Mouse (Mus musculus) CH12.LX (cell line): ENCODE measurements around the gene Tradd. TPM values are rescaled to one million over a fixed set of nuclear protein-coding genes. Genes with fewer than 3 reads are reported as not detected.

ENCODE experiments used
- DNase-seq: peaks from one replicate; pipeline ENCODE4 v3.0.0-alpha.2; 2013; ENCODE audit errors: extremely low read depth
- H3K27ac ChIP-seq: 2 replicates; pipeline ENCODE4 v1.5.1; 2012; ENCODE audit warnings: low read depth, mild to moderate bottlenecking, control low read depth, moderate library complexity; ENCODE audit not compliant: insufficient read depth
- H3K27me3 ChIP-seq: replicated peaks from 2 replicates; pipeline ENCODE3; 2012; ENCODE audit warnings: inconsistent platforms
- H3K36me3 ChIP-seq, 2 experiments: replicated peaks in 1 of 2; 2 replicates each; pipeline versions ENCODE3 to v1.6.1; 2012; ENCODE audit warnings: inconsistent platforms in 1 of 2, low read length in 1 of 2, mild to moderate bottlenecking in 1 of 2, mixed read lengths in 1 of 2, moderate library complexity in 1 of 2; ENCODE audit not compliant: control insufficient read depth in 1 of 2, insufficient read depth in 1 of 2
- H3K4me1 ChIP-seq, 2 experiments: 2 replicates each; pipeline ENCODE4 v1.6.1; 2012; ENCODE audit warnings: inconsistent platforms in 1 of 2, moderate library complexity in 1 of 2; ENCODE audit not compliant: insufficient read depth in 2 of 2, control insufficient read depth in 1 of 2
- H3K4me2 ChIP-seq: 2 replicates; pipeline ENCODE4 v1.6.1; 2012; ENCODE audit warnings: low read depth, mild to moderate bottlenecking, control low read depth; ENCODE audit not compliant: poor library complexity, insufficient read depth, severe bottlenecking
- H3K4me3 ChIP-seq, 3 experiments: fragments of 150-350 bp in 1 of 3; sonication (generic) in 1 of 3; replicated peaks in 1 of 3; 2 replicates each; pipeline versions ENCODE3 to v1.5.1; 2011 to 2012; ENCODE audit warnings: low read depth in 2 of 3, low read length in 2 of 3, mild to moderate bottlenecking in 2 of 3, moderate library complexity in 2 of 3, control low read depth in 1 of 3, improper control_type of control experiment in 1 of 3, inconsistent platforms in 1 of 3, mixed read lengths in 1 of 3; ENCODE audit not compliant: poor library complexity in 1 of 3
- H3K79me2 ChIP-seq: replicated peaks from 2 replicates; pipeline ENCODE4 v1.6.1; 2012; ENCODE audit warnings: mild to moderate bottlenecking, moderate library complexity; ENCODE audit not compliant: control insufficient read depth, poor library complexity, insufficient read depth, severe bottlenecking; ENCODE audit errors: extremely low read depth
- H3K9ac ChIP-seq: 2 replicates; pipeline ENCODE4 v1.6.1; 2012; ENCODE audit warnings: low read depth, mild to moderate bottlenecking, control low read depth, moderate library complexity; ENCODE audit not compliant: insufficient read depth
- H3K9me3 ChIP-seq: replicated peaks from 2 replicates; pipeline ENCODE3; 2012; ENCODE audit warnings: low read length, inconsistent platforms, mixed read lengths
- BHLHE40 ChIP-seq: IDR thresholded peaks from 2 replicates; pipeline ENCODE4 v1.6.1; 2011; ENCODE audit warnings: mild to moderate bottlenecking, low read depth, low read length, improper control_type of control experiment
- CTCF ChIP-seq, 2 experiments: IDR thresholded peaks in 1 of 2; conservative IDR thresholded peaks in 1 of 2; 2 replicates each; pipeline ENCODE4 v1.5.1; 2011 to 2012; ENCODE audit warnings: low read depth in 2 of 2, low read length in 2 of 2, improper control_type of control experiment in 1 of 2, inconsistent platforms in 1 of 2, mild to moderate bottlenecking in 1 of 2, moderate library complexity in 1 of 2
- ELF1 ChIP-seq: IDR thresholded peaks from 2 replicates; pipeline ENCODE4 v1.6.1; 2014; ENCODE audit warnings: low read depth, mild to moderate bottlenecking, inconsistent platforms, low read length, improper control_type of control experiment
- EP300 ChIP-seq: IDR thresholded peaks from 2 replicates; pipeline ENCODE4 v1.6.1; 2011; ENCODE audit warnings: low read length, improper control_type of control experiment
- GABPA ChIP-seq: IDR thresholded peaks from 2 replicates; pipeline ENCODE4 v1.6.1; 2012; ENCODE audit warnings: low read depth, low read length, improper control_type of control experiment, inconsistent platforms; ENCODE audit not compliant: insufficient replicate concordance
- HCFC1 ChIP-seq: IDR thresholded peaks from 2 replicates; pipeline ENCODE4 v1.6.1; 2012; ENCODE audit warnings: low read depth, mild to moderate bottlenecking, inconsistent platforms, low read length, improper control_type of control experiment
- JUND ChIP-seq: conservative IDR thresholded peaks from 2 replicates; pipeline ENCODE4 v1.6.1; 2011; ENCODE audit warnings: low read depth, low read length, improper control_type of control experiment
- MAX ChIP-seq: IDR thresholded peaks from 2 replicates; pipeline ENCODE4 v1.6.1; 2011; ENCODE audit warnings: low read length, improper control_type of control experiment
- MYC ChIP-seq: IDR thresholded peaks from 2 replicates; pipeline ENCODE4 v1.6.1; 2011; ENCODE audit warnings: low read depth, mild to moderate bottlenecking, improper control_type of control experiment, low read length
- TCF12 ChIP-seq: IDR thresholded peaks from 2 replicates; pipeline ENCODE4 v1.6.1; 2014; ENCODE audit warnings: low read depth, mild to moderate bottlenecking, inconsistent platforms, low read length, improper control_type of control experiment
- UBTF ChIP-seq: IDR thresholded peaks from 2 replicates; pipeline ENCODE4 v1.6.1; 2012; ENCODE audit warnings: low read depth, mild to moderate bottlenecking, inconsistent platforms, low read length, improper control_type of control experiment, moderate library complexity
- ZC3H11A ChIP-seq: IDR thresholded peaks from 2 replicates; pipeline ENCODE4 v1.6.1; 2012; ENCODE audit warnings: low read depth, mild to moderate bottlenecking, inconsistent platforms, low read length, improper control_type of control experiment
- ZMIZ1 ChIP-seq: IDR thresholded peaks from 2 replicates; pipeline ENCODE4 v1.6.1; 2012; ENCODE audit warnings: low read depth, mild to moderate bottlenecking, inconsistent platforms, low read length, improper control_type of control experiment
- dilution Hi-C: fragments of 300-500 bp; cut with MboI; formaldehyde crosslinking; loops from 2 replicates; pipeline ENCODE4 v1.14.3; 2020; ENCODE audit warnings: low sequenced_read_pairs; ENCODE audit not compliant: extremely low pct_unique_long_range_greater_than_20kb, extremely low pct_ligation_motif_present
- in situ Hi-C: fragments of 300-500 bp; cut with MboI; formaldehyde crosslinking; loops from 3 replicates; pipeline ENCODE4 v1.14.3; 2019; ENCODE audit warnings: low sequenced_read_pairs, low pct_ligation_motif_present, low pct_unique_long_range_greater_than_20kb, mixed read lengths
- polyA plus RNA-seq: library from polyadenylated mRNA; unstranded; fragments of >175 nt; gene quantifications from 2 replicates; pipeline ENCODE4 v1.2.1, GENCODE M21; 2012; ENCODE audit warnings: low read depth; ENCODE audit not compliant: insufficient read length
- total RNA-seq, 2 experiments: library from RNA; depleted of rRNA; stranded (reverse); fragments of 300-350 nt in 1 of 2; fragments of >200 nt in 1 of 2; gene quantifications; 2 replicates each; pipeline ENCODE4 v1.2.3; 2012 to 2014

The Tradd gene
- total and polyA plus RNA-seq, 3 experiments, result 18.6 to 30.8 (median 20.4) TPM

DNA sequence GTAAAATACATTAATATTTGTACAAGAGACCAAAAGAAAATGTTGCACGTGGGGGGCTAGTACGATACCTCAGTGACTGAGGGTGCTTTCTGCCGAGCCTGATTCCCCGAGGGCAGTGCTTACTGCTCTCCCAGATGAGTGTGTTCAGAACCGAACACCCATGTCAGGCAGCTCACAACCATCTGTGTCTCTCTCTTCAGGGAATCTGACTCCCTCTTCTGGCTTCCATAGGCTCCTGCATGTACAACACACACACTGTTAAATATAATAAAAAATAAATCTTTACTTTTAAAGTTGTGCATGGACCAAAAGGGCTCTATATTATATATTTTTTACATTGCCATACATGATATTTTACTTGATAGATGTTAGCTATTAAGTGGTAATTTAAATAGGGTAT is 50.3 kb downstream of the Tradd start:
- peaks cover 9 to 57% of the 10 kb centered on the region in 2 experiments for H3K36me3 ChIP-seq
- dilution Hi-C loops, result no loop called here
- no peak for DNase-seq

DNA sequence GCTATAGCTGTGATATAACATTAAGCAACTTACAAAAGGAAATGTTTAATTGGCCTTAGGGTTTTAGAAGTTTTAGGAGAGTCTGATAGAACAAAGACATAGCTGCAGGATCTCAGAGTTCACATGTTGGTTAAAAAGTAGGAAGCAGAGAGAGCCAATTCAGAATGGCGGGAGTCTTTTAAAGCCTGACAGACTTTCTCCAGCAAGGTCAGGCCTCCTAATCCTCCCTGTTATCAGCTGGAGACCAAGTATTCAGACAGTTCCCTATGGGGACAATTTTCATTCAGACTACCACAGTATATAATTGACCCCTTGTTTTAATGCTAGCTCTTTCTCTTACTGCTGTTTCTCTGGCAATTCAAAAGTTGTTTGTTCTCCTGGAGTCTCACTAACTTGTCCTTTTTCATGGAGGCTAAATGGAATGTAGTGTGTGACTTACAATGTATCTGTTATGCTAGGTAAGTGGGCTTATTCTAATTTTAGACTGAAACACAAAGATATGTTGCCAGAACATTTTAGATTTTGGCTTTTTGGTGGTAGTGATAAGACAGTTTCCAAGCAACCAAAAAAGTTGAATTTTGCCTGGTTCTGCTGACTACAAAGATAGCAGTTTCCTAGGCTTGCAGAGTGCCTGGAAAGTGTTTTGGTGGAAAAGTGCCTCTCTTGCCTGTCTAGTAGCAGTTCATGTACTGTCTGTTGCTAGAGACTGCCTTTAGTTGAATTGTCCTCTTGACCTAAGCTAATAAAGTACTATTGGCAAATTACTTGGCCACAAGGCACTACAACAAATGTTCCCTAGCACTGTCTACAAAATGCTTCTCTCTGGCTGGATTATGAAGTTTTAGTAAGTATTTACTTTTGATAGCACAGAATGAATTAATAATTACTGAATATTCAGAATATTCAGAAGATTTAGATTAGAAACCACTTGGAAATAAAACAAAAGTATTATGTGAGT is 55.0 kb downstream of the Tradd start:
- no peaks in the 10 kb centered on the region for H3K9me3 ChIP-seq
- H3K4me2 ChIP-seq, result no peak overlapping the region
- no peak overlapping the region for H3K27ac ChIP-seq
- DNase-seq, result no peak
- H3K4me3 ChIP-seq, result no peak overlapping the region
- dilution Hi-C loops, result no loop called here
- TF ChIP-seq GABPA (no peak), JUND (no peak), MAX (no peak), BHLHE40 (no peak), ZC3H11A (no peak), EP300 (no peak), MYC (no peak), TCF12 (no peak), HCFC1 (no peak), ZMIZ1 (no peak), UBTF (no peak)
- TF ChIP-seq, all 38 proteins: peak for 0
- Histone ChIP-seq H3K36me3 (peaks cover 13 to 65% of the 10 kb centered on the region in 2 experiments), H3K79me2 (no peaks in the 10 kb centered on the region), H3K4me1 (no peaks in the 10 kb centered on the region), H3K9ac (no peak overlapping the region), H3K27me3 (no peaks in the 10 kb centered on the region)
- in situ Hi-C loops, result no loop called here

More for the DNA sequence above, 50.3 kb downstream of the Tradd start:
- Histone ChIP-seq H3K27ac (no peak overlapping the region), H3K4me1 (no peaks in the 10 kb centered on the region), H3K9ac (no peak overlapping the region), H3K79me2 (no peaks in the 10 kb centered on the region), H3K27me3 (no peaks in the 10 kb centered on the region), H3K4me2 (no peak overlapping the region), H3K9me3 (no peaks in the 10 kb centered on the region), H3K4me3 (no peak overlapping the region)
- in situ Hi-C loops, result no loop called here
- peak in 1 of 2 experiments; percentile 44; a peak in 2 of 4 replicates for TF ChIP-seq CTCF (conservative IDR thresholded peaks at IDR 0.05 in 1 of 2, IDR thresholded peaks at IDR 0.05 in 1 of 2; ENCODE audit: low read depth in 2 of 2, low read length in 2 of 2)
- no peak for TF ChIP-seq ELF1

Other genes starting within 250 kb of the Tradd start
Only the 20 nearest of the 22 such genes appear.
- not detected in 2 replicates for gene Ces3b, start 180.9 kb downstream of the Tradd start, total RNA-seq (2012; rRNA removed)
- not detected in 2 replicates for gene Ces3b, start 180.9 kb downstream of the Tradd start, total RNA-seq (2014; rRNA removed)
- not detected in 2 replicates for gene Ces3b, start 180.9 kb downstream of the Tradd start, polyA plus RNA-seq
- not detected in 2 replicates for gene Ces4a, start 132.8 kb downstream of the Tradd start, total RNA-seq (2012; rRNA removed)
- not detected in 2 replicates for gene Ces4a, start 132.8 kb downstream of the Tradd start, total RNA-seq (2014; rRNA removed)
- gene Ces4a, start 132.8 kb downstream of the Tradd start, polyA plus RNA-seq, result not detected in 2 replicates
- gene Cbfb, start 93.9 kb downstream of the Tradd start, total RNA-seq (2012; rRNA removed), result 49.7 and 70.2 TPM in 2 replicates
- gene Cbfb, start 93.9 kb downstream of the Tradd start, total RNA-seq (2014; rRNA removed), result 170 and 203 TPM in 2 replicates
- 87.9 and 97.7 TPM in 2 replicates for gene Cbfb, start 93.9 kb downstream of the Tradd start, polyA plus RNA-seq
- 10.7 and 11.9 TPM in 2 replicates for gene D230025D16Rik, start 39.5 kb downstream of the Tradd start, total RNA-seq (2012; rRNA removed)
- 19.2 and 21.5 TPM in 2 replicates for gene D230025D16Rik, start 39.5 kb downstream of the Tradd start, total RNA-seq (2014; rRNA removed)
- 13.5 and 14.0 TPM in 2 replicates for gene D230025D16Rik, start 39.5 kb downstream of the Tradd start, polyA plus RNA-seq
- gene B3gnt9, start 9.5 kb downstream of the Tradd start, total RNA-seq (2012; rRNA removed), result 4.0 and 4.1 TPM in 2 replicates
- gene B3gnt9, start 9.5 kb downstream of the Tradd start, total RNA-seq (2014; rRNA removed), result 0.66 and 0.78 TPM in 2 replicates
- 0.57 and 0.91 TPM in 2 replicates for gene B3gnt9, start 9.5 kb downstream of the Tradd start, polyA plus RNA-seq
- gene Fbxl8, start within 50 bp of the Tradd start, total RNA-seq (2012; rRNA removed), result 8.6 and 10.5 TPM in 2 replicates
- 4.6 and 5.2 TPM in 2 replicates for gene Fbxl8, start within 50 bp of the Tradd start, total RNA-seq (2014; rRNA removed)
- 5.4 and 5.9 TPM in 2 replicates for gene Fbxl8, start within 50 bp of the Tradd start, polyA plus RNA-seq
- gene Hsf4, start 5.2 kb upstream of the Tradd start, total RNA-seq (2012; rRNA removed), result 0.08 TPM in 1 of 2 replicates, not detected in the other
- gene Hsf4, start 5.2 kb upstream of the Tradd start, total RNA-seq (2014; rRNA removed), result not detected in 2 replicates
- gene Hsf4, start 5.2 kb upstream of the Tradd start, polyA plus RNA-seq, result not detected in 2 replicates
- 0.34 and 0.42 TPM in 2 replicates for gene Nol3, start 11.5 kb upstream of the Tradd start, total RNA-seq (2012; rRNA removed)
- not detected in 2 replicates for gene Nol3, start 11.5 kb upstream of the Tradd start, total RNA-seq (2014; rRNA removed)
- gene Nol3, start 11.5 kb upstream of the Tradd start, polyA plus RNA-seq, result 0.31 TPM in 1 of 2 replicates, not detected in the other
- 4.7 and 4.8 TPM in 2 replicates for gene 4931428F04Rik, start 25.3 kb upstream of the Tradd start, total RNA-seq (2012; rRNA removed)
- 2.2 and 2.7 TPM in 2 replicates for gene 4931428F04Rik, start 25.3 kb upstream of the Tradd start, total RNA-seq (2014; rRNA removed)
- gene 4931428F04Rik, start 25.3 kb upstream of the Tradd start, polyA plus RNA-seq, result 9.1 and 9.4 TPM in 2 replicates
- gene Exoc3l, start 31.5 kb upstream of the Tradd start, total RNA-seq (2012; rRNA removed), result 10.9 and 12.5 TPM in 2 replicates
- 3.9 and 4.4 TPM in 2 replicates for gene Exoc3l, start 31.5 kb upstream of the Tradd start, total RNA-seq (2014; rRNA removed)
- gene Exoc3l, start 31.5 kb upstream of the Tradd start, polyA plus RNA-seq, result 6.3 and 7.5 TPM in 2 replicates
- gene E2f4, start 33.1 kb upstream of the Tradd start, total RNA-seq (2012; rRNA removed), result 51.0 and 62.4 TPM in 2 replicates
- 34.1 and 39.9 TPM in 2 replicates for gene E2f4, start 33.1 kb upstream of the Tradd start, total RNA-seq (2014; rRNA removed)
- gene E2f4, start 33.1 kb upstream of the Tradd start, polyA plus RNA-seq, result 165 and 198 TPM in 2 replicates
- gene Elmo3, start 41.0 kb upstream of the Tradd start, total RNA-seq (2012; rRNA removed), result 1.4 and 1.6 TPM in 2 replicates
- 0.72 and 0.77 TPM in 2 replicates for gene Elmo3, start 41.0 kb upstream of the Tradd start, total RNA-seq (2014; rRNA removed)
- gene Elmo3, start 41.0 kb upstream of the Tradd start, polyA plus RNA-seq, result 1.3 and 2.4 TPM in 2 replicates
- gene Lrrc29, start 61.7 kb upstream of the Tradd start, total RNA-seq (2012; rRNA removed), result 1.7 and 1.8 TPM in 2 replicates
- gene Lrrc29, start 61.7 kb upstream of the Tradd start, total RNA-seq (2014; rRNA removed), result 0.73 and 1.4 TPM in 2 replicates
- gene Lrrc29, start 61.7 kb upstream of the Tradd start, polyA plus RNA-seq, result 1.4 and 1.8 TPM in 2 replicates
- 88.1 and 113 TPM in 2 replicates for gene Tmem208, start 61.7 kb upstream of the Tradd start, total RNA-seq (2012; rRNA removed)
- 133 and 135 TPM in 2 replicates for gene Tmem208, start 61.7 kb upstream of the Tradd start, total RNA-seq (2014; rRNA removed)
- gene Tmem208, start 61.7 kb upstream of the Tradd start, polyA plus RNA-seq, result 76.2 and 99.9 TPM in 2 replicates
- 3.1 and 3.5 TPM in 2 replicates for gene Fhod1, start 83.3 kb upstream of the Tradd start, total RNA-seq (2012; rRNA removed)
- gene Fhod1, start 83.3 kb upstream of the Tradd start, total RNA-seq (2014; rRNA removed), result 0.81 and 1.8 TPM in 2 replicates
- 7.4 and 8.1 TPM in 2 replicates for gene Fhod1, start 83.3 kb upstream of the Tradd start, polyA plus RNA-seq
- 3.5 and 4.5 TPM in 2 replicates for gene Slc9a5, start 84.2 kb upstream of the Tradd start, total RNA-seq (2012; rRNA removed)
- 0.72 and 0.95 TPM in 2 replicates for gene Slc9a5, start 84.2 kb upstream of the Tradd start, total RNA-seq (2014; rRNA removed)
- 3.1 and 3.5 TPM in 2 replicates for gene Slc9a5, start 84.2 kb upstream of the Tradd start, polyA plus RNA-seq
- gene Plekhg4, start 108.7 kb upstream of the Tradd start, total RNA-seq (2012; rRNA removed), result 0.80 and 1.1 TPM in 2 replicates
- gene Plekhg4, start 108.7 kb upstream of the Tradd start, total RNA-seq (2014; rRNA removed), result 0.44 and 0.59 TPM in 2 replicates
- gene Plekhg4, start 108.7 kb upstream of the Tradd start, polyA plus RNA-seq, result 0.33 and 0.54 TPM in 2 replicates
- 0.08 TPM in 1 of 2 replicates, not detected in the other for gene Kctd19, start 148.9 kb upstream of the Tradd start, total RNA-seq (2012; rRNA removed)
- gene Kctd19, start 148.9 kb upstream of the Tradd start, total RNA-seq (2014; rRNA removed), result not detected in 2 replicates
- 0.22 TPM in 1 of 2 replicates, not detected in the other for gene Kctd19, start 148.9 kb upstream of the Tradd start, polyA plus RNA-seq
- 0.34 and 0.38 TPM in 2 replicates for gene Lrrc36, start 149.0 kb upstream of the Tradd start, total RNA-seq (2012; rRNA removed)
- gene Lrrc36, start 149.0 kb upstream of the Tradd start, total RNA-seq (2014; rRNA removed), result 0.26 TPM in 1 of 2 replicates, not detected in the other
- 0.19 TPM in 2 replicates for gene Lrrc36, start 149.0 kb upstream of the Tradd start, polyA plus RNA-seq
- gene Tppp3, start 206.9 kb upstream of the Tradd start, total RNA-seq (2012; rRNA removed), result 0.25 TPM in 2 replicates
- gene Tppp3, start 206.9 kb upstream of the Tradd start, total RNA-seq (2014; rRNA removed), result not detected in 2 replicates
- 0.39 and 0.49 TPM in 2 replicates for gene Tppp3, start 206.9 kb upstream of the Tradd start, polyA plus RNA-seq